Mouse (Mus musculus) CH12.LX (cell line): ENCODE data around the gene Ccdc189. TPM values are rescaled to one million over a fixed set of nuclear protein-coding genes. Genes with fewer than 3 reads are reported as not detected.

ENCODE experiments used
- DNase-seq: peaks from one replicate; pipeline ENCODE4 v3.0.0-alpha.2; 2013; ENCODE audit errors: extremely low read depth
- H3K27ac ChIP-seq: 2 replicates; pipeline ENCODE4 v1.5.1; 2012; ENCODE audit warnings: low read depth, mild to moderate bottlenecking, control low read depth, moderate library complexity; ENCODE audit not compliant: insufficient read depth
- H3K27me3 ChIP-seq: replicated peaks from 2 replicates; pipeline ENCODE3; 2012; ENCODE audit warnings: inconsistent platforms
- H3K36me3 ChIP-seq, 2 experiments: replicated peaks in 1 of 2; 2 replicates each; pipeline versions ENCODE3 to v1.6.1; 2012; ENCODE audit warnings: inconsistent platforms in 1 of 2, low read length in 1 of 2, mild to moderate bottlenecking in 1 of 2, mixed read lengths in 1 of 2, moderate library complexity in 1 of 2; ENCODE audit not compliant: control insufficient read depth in 1 of 2, insufficient read depth in 1 of 2
- H3K4me1 ChIP-seq, 2 experiments: 2 replicates each; pipeline ENCODE4 v1.6.1; 2012; ENCODE audit warnings: inconsistent platforms in 1 of 2, moderate library complexity in 1 of 2; ENCODE audit not compliant: insufficient read depth in 2 of 2, control insufficient read depth in 1 of 2
- H3K4me2 ChIP-seq: 2 replicates; pipeline ENCODE4 v1.6.1; 2012; ENCODE audit warnings: low read depth, mild to moderate bottlenecking, control low read depth; ENCODE audit not compliant: poor library complexity, insufficient read depth, severe bottlenecking
- H3K4me3 ChIP-seq, 3 experiments: fragments of 150-350 bp in 1 of 3; sonication (generic) in 1 of 3; replicated peaks in 1 of 3; 2 replicates each; pipeline versions ENCODE3 to v1.5.1; 2011 to 2012; ENCODE audit warnings: low read depth in 2 of 3, low read length in 2 of 3, mild to moderate bottlenecking in 2 of 3, moderate library complexity in 2 of 3, control low read depth in 1 of 3, improper control_type of control experiment in 1 of 3, inconsistent platforms in 1 of 3, mixed read lengths in 1 of 3; ENCODE audit not compliant: poor library complexity in 1 of 3
- H3K79me2 ChIP-seq: replicated peaks from 2 replicates; pipeline ENCODE4 v1.6.1; 2012; ENCODE audit warnings: mild to moderate bottlenecking, moderate library complexity; ENCODE audit not compliant: control insufficient read depth, poor library complexity, insufficient read depth, severe bottlenecking; ENCODE audit errors: extremely low read depth
- H3K9ac ChIP-seq: 2 replicates; pipeline ENCODE4 v1.6.1; 2012; ENCODE audit warnings: low read depth, mild to moderate bottlenecking, control low read depth, moderate library complexity; ENCODE audit not compliant: insufficient read depth
- H3K9me3 ChIP-seq: replicated peaks from 2 replicates; pipeline ENCODE3; 2012; ENCODE audit warnings: low read length, inconsistent platforms, mixed read lengths
- CHD1 ChIP-seq: IDR thresholded peaks from 2 replicates; pipeline ENCODE4 v1.6.1; 2012; ENCODE audit warnings: low read depth, low read length, improper control_type of control experiment, inconsistent platforms
- CHD2 ChIP-seq: IDR thresholded peaks from 2 replicates; pipeline ENCODE4 v1.6.1; 2011; ENCODE audit warnings: low read length, improper control_type of control experiment
- E2F4 ChIP-seq: IDR thresholded peaks from 2 replicates; pipeline ENCODE4 v1.6.1; 2011; ENCODE audit warnings: low read depth, low read length, improper control_type of control experiment; ENCODE audit not compliant: insufficient replicate concordance
- EP300 ChIP-seq: IDR thresholded peaks from 2 replicates; pipeline ENCODE4 v1.6.1; 2011; ENCODE audit warnings: low read length, improper control_type of control experiment
- ETS1 ChIP-seq: conservative IDR thresholded peaks from 2 replicates; pipeline ENCODE4 v1.6.1; 2012; ENCODE audit warnings: low read depth, mild to moderate bottlenecking, inconsistent platforms, low read length, improper control_type of control experiment, moderate library complexity
- JUN ChIP-seq: IDR thresholded peaks from 2 replicates; pipeline ENCODE4 v1.6.1; 2011; ENCODE audit warnings: low read depth, mild to moderate bottlenecking, low read length, improper control_type of control experiment, moderate library complexity; ENCODE audit not compliant: insufficient read depth
- KAT2A ChIP-seq: IDR thresholded peaks from 2 replicates; pipeline ENCODE4 v1.6.1; 2012; ENCODE audit warnings: low read length, improper control_type of control experiment, inconsistent platforms; ENCODE audit not compliant: insufficient replicate concordance
- MAFK ChIP-seq: IDR thresholded peaks from 2 replicates; pipeline ENCODE4 v1.6.1; 2011; ENCODE audit warnings: low read length, improper control_type of control experiment; ENCODE audit not compliant: insufficient replicate concordance
- MEF2A ChIP-seq: IDR thresholded peaks from 2 replicates; pipeline ENCODE4 v1.6.1; 2014; ENCODE audit warnings: low read depth, mild to moderate bottlenecking, inconsistent platforms, low read length, improper control_type of control experiment, borderline replicate concordance
- MYC ChIP-seq: IDR thresholded peaks from 2 replicates; pipeline ENCODE4 v1.6.1; 2011; ENCODE audit warnings: low read depth, mild to moderate bottlenecking, improper control_type of control experiment, low read length
- NRF1 ChIP-seq: IDR thresholded peaks from 2 replicates; pipeline ENCODE4 v1.6.1; 2014; ENCODE audit warnings: low read depth, mild to moderate bottlenecking, inconsistent platforms, low read length, improper control_type of control experiment, moderate library complexity
- PAX5 ChIP-seq: IDR thresholded peaks from 2 replicates; pipeline ENCODE4 v1.6.1; 2012; ENCODE audit warnings: low read length, inconsistent platforms, mixed read lengths
- POLR2AphosphoS2 ChIP-seq: IDR thresholded peaks from 2 replicates; pipeline ENCODE4 v1.6.1; 2011; ENCODE audit warnings: low read depth, low read length, improper control_type of control experiment
- SIN3A ChIP-seq: IDR thresholded peaks from 2 replicates; pipeline ENCODE4 v1.6.1; 2012; ENCODE audit warnings: low read length, improper control_type of control experiment, inconsistent platforms
- SMC3 ChIP-seq: IDR thresholded peaks from 2 replicates; pipeline ENCODE4 v1.6.1; 2011; ENCODE audit warnings: low read depth, low read length, improper control_type of control experiment
- UBTF ChIP-seq: IDR thresholded peaks from 2 replicates; pipeline ENCODE4 v1.6.1; 2012; ENCODE audit warnings: low read depth, mild to moderate bottlenecking, inconsistent platforms, low read length, improper control_type of control experiment, moderate library complexity
- USF1 ChIP-seq: IDR thresholded peaks from 2 replicates; pipeline ENCODE4 v1.6.1; 2014; ENCODE audit warnings: low read depth, mild to moderate bottlenecking, inconsistent platforms, low read length, improper control_type of control experiment
- USF2 ChIP-seq: conservative IDR thresholded peaks from 2 replicates; pipeline ENCODE4 v1.6.1; 2011; ENCODE audit warnings: low read depth, low read length, improper control_type of control experiment
- ZMIZ1 ChIP-seq: IDR thresholded peaks from 2 replicates; pipeline ENCODE4 v1.6.1; 2012; ENCODE audit warnings: low read depth, mild to moderate bottlenecking, inconsistent platforms, low read length, improper control_type of control experiment
- ZNF384 ChIP-seq: IDR thresholded peaks from 2 replicates; pipeline ENCODE4 v1.6.1; 2012; ENCODE audit warnings: low read depth, low read length, improper control_type of control experiment, inconsistent platforms
- dilution Hi-C: fragments of 300-500 bp; cut with MboI; formaldehyde crosslinking; loops from 2 replicates; pipeline ENCODE4 v1.14.3; 2020; ENCODE audit warnings: low sequenced_read_pairs; ENCODE audit not compliant: extremely low pct_unique_long_range_greater_than_20kb, extremely low pct_ligation_motif_present
- in situ Hi-C: fragments of 300-500 bp; cut with MboI; formaldehyde crosslinking; loops from 3 replicates; pipeline ENCODE4 v1.14.3; 2019; ENCODE audit warnings: low sequenced_read_pairs, low pct_ligation_motif_present, low pct_unique_long_range_greater_than_20kb, mixed read lengths
- polyA plus RNA-seq: library from polyadenylated mRNA; unstranded; fragments of >175 nt; gene quantifications from 2 replicates; pipeline ENCODE4 v1.2.1, GENCODE M21; 2012; ENCODE audit warnings: low read depth; ENCODE audit not compliant: insufficient read length
- total RNA-seq, 2 experiments: library from RNA; depleted of rRNA; stranded (reverse); fragments of 300-350 nt in 1 of 2; fragments of >200 nt in 1 of 2; gene quantifications; 2 replicates each; pipeline ENCODE4 v1.2.3; 2012 to 2014

Ccdc189 gene
- total and polyA plus RNA-seq, 3 experiments: 2.1 to 2.9 (median 2.2) TPM

- peaks cover 46 to 69% of the 10 kb centered on the region in 2 experiments for H3K36me3 ChIP-seq
- peaks cover 7 to 29% of the 10 kb centered on the region in 2 experiments; a peak in 3 of 4 replicates for H3K4me1 ChIP-seq
- no peaks in the 10 kb centered on the region for H3K9me3 ChIP-seq
- H3K79me2 ChIP-seq: peaks cover 13% of the 10 kb centered on the region
- no peaks in the 10 kb centered on the region for H3K27me3 ChIP-seq
- no peak overlapping the region for H3K27ac ChIP-seq
- TF ChIP-seq NRF1 (no peak), EP300 (no peak), POLR2AphosphoS2 (no peak), UBTF (no peak), MYC (no peak), USF2 (no peak), SIN3A (no peak), ZMIZ1 (no peak), ZNF384 (no peak), CHD1 (no peak), CHD2 (no peak), E2F4 (no peak), ETS1 (no peak)
- no peak overlapping the region for H3K9ac ChIP-seq
- DNase-seq: no peak
- H3K4me3 ChIP-seq: no peak overlapping the region
- dilution Hi-C loops (no loop called here), in situ Hi-C loops (no loop called here)
- H3K4me2 ChIP-seq: no peak overlapping the region
Observed at GRCm38 (mm10) chr7:127586149-127586548, 2.2 kb downstream of the Ccdc189 start.

GRCm38 (mm10) chr7:127585031-127585430 lies 3.4 kb downstream of the Ccdc189 start:
- H3K9ac ChIP-seq: no peak overlapping the region
- H3K27ac ChIP-seq: no peak overlapping the region
- dilution Hi-C loops: no loop called here
- DNase-seq: no peak
- no peak for TF ChIP-seq USF1
- no peak for TF ChIP-seq SMC3
- no peak for TF ChIP-seq PAX5
- in situ Hi-C loops: no loop called here
- H3K27me3 ChIP-seq: no peaks in the 10 kb centered on the region
- H3K9me3 ChIP-seq: no peaks in the 10 kb centered on the region
- H3K4me1 ChIP-seq: peaks cover 7 to 19% of the 10 kb centered on the region in 2 experiments; a peak in 3 of 4 replicates
- peaks cover 13% of the 10 kb centered on the region for H3K79me2 ChIP-seq
- H3K4me2 ChIP-seq: no peak overlapping the region
- H3K36me3 ChIP-seq: peaks cover 37 to 67% of the 10 kb centered on the region in 2 experiments
- no peak overlapping the region for H3K4me3 ChIP-seq

GRCm38 (mm10) chr7:127583260-127583659 lies 5.1 kb downstream of the Ccdc189 start:
- peaks cover 42 to 76% of the 10 kb centered on the region in 2 experiments for H3K36me3 ChIP-seq
- DNase-seq: no peak
- H3K4me3 ChIP-seq: no peak overlapping the region
- no peak overlapping the region for H3K4me2 ChIP-seq
- peaks cover 3 to 11% of the 10 kb centered on the region in 2 experiments; a peak in 3 of 4 replicates for H3K4me1 ChIP-seq
- dilution Hi-C loops: no loop called here
- no peaks in the 10 kb centered on the region for H3K27me3 ChIP-seq
- no peaks in the 10 kb centered on the region for H3K79me2 ChIP-seq
- no peak overlapping the region for H3K9ac ChIP-seq
- no peak overlapping the region for H3K27ac ChIP-seq
- H3K9me3 ChIP-seq: no peaks in the 10 kb centered on the region
- TF ChIP-seq SMC3: no peak
- no peak for TF ChIP-seq KAT2A
- TF ChIP-seq JUN: no peak
- no peak for TF ChIP-seq MEF2A
- TF ChIP-seq MAFK: no peak
- in situ Hi-C loops: no loop called here
